Mouse (Mus musculus): ENCODE data around the gene Olfr524.

DNA sequence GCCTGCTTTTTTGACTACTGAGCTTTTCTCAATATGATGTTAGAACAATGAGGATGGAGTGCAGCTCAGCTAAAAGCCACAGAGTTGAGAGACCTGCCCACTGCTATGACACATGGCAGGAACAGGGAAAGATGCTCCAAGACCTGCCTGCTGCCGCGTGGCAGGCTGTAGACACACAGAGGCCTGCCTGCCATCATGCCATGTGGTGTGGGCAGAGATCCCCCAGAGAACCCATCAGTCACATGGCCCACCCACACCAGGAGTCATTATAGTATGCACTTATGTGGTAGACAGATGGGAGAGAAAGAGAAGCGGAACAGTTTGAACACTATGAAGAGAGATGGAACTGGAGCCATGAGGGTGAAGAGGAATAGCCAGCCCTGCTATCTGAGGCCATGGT is 27.9 kb upstream of the Olfr524 start:
- TF ChIP-seq CTCF (IDR thresholded peaks at IDR 0.05; ENCODE audit: control insufficient read depth, insufficient read depth, insufficient replicate concordance, low read depth, low read length) (no peak), POLR2A (IDR thresholded peaks at IDR 0.05; ENCODE audit: control insufficient read depth, low read depth, low read length) (no peak)

Data from testis, adult 2 months (tissue).